Mouse (Mus musculus) c-Kit-positive CD71-negative TER-119-negative erythroid progenitor cells, embryonic 14.5 days (primary cell): ENCODE results near the gene App.

ENCODE experiments used
- DNase-seq: peaks from one replicate; pipeline ENCODE4 v3.0.0-alpha.2; 2013; ENCODE audit warnings: low read depth

Gene App

GRCm38 (mm10) chr16:85020696-85021323 is 152.8 kb downstream of the App start:
- no peak for DNase-seq

DNA sequence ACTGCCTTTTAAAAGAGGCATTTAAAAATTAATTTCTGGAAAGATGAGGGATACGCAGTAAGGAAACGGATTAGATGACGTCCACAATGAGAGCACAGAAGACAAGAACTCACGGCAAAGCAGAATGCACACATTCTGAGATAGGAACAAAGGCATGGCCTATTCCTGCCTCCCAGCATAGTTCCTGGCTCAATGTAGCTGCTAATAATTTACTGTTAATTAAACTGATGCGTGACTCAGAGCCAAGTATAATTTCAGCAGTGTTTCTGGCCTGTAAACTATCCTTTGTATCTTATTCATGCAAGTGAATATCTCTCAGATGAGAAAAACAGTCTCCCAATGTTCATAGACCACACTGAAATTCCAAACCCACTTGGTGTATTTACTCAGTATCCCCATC is 154.3 kb downstream of the App start:
- no peak for DNase-seq

DNA sequence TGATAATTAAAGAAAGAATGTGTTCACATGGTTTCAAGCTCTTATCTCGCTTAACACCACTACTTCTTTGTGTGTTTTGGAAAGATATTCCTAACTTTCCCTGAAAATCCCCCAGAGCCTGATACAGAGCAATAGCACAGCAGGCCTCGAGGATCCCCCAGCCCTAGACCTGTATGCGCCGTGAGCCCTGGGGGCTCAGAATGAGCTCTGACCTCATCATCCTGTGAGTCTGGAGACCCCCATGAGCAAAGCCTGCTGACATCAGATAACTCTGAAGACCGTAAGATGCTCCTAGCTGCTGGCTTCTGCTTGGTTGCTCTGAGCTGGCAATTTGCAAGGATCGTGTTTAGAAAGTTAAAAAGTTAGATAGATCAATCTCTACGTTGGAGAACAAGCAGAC is 155.7 kb downstream of the App start:
- DNase-seq, result no peak

DNA sequence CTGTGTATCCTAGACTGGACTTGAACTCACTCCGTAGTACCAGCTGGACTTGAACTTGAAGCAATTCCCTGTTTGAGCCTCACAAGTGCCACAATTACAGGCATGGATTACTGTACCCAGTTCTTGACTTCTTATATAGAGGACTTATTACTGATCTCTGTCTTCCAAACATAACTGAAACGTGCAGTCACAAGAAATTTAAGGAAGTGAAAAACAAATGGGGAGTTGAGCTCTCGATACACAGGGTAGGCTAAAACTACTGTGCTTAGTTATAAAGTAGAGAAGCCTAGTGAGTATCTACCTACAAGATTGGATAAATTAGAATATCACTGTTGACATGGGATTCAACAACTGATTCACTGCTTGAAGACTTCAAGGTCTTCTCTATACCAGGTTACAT is 160.9 kb downstream of the App start:
- DNase-seq, result no peak

GRCm38 (mm10) chr16:85012172-85012571 is 161.4 kb downstream of the App start:
- no peak for DNase-seq

GRCm38 (mm10) chr16:85010651-85011050 is 162.9 kb downstream of the App start:
- no peak for DNase-seq

DNA sequence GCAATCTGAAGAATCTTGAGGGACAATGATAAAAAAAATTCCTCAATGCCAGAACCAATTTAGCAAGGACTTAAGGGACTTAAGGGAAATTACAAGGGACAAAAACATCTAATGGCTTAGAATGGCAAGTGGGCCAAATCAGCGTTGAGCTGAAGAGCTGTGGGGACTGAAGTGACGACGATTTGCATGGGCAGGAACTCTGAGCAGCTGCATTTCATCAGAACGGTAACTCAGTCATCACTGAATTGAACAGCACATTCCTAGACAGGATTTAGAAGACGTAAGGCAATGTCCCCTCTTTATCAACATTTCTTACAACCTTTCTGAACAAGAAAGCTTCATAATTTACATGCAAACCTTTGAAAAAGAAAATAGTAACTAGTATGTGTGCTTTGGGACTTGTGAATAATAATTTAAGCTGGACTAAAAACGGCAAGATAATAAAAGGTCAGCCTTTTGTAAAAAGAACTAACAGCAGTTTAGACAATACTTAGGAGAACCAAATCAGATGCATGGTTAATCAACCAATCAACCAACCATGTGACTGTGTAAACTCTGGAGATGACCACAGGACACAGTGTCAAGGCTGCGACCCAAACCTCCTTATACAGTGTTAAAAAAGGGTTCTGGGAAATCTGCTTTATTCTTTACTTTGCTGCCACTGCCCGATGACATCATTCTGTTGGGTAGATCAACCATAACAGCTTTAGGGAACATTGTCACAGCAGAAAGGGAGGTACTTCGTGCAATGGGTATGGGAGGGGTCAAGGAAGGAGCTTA is 164.5 kb downstream of the App start:
- no peak for DNase-seq

GRCm38 (mm10) chr16:85001939-85002556 is 171.5 kb downstream of the App start:
- no peak for DNase-seq

DNA sequence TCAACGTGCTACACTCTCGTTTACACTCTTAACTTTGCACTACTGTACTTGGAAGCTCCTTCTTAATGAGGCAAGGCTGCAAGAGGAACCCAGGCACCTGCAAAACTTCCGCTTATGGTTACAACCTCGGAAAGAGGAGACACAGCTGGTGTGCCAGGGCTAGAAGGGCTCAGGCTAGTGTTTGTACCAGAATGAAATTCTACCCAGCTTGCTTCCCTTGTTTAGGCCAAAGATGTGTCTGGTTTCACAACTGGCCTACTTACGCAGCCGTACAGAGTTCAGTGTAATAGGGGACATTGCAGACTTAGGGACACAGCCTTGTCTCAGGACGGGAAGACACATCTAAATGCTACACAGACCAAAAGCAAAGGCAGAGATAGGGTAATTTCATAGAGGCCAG is 173.3 kb downstream of the App start:
- no peak for DNase-seq

- DNase-seq, result no peak
These were observed 176.0 kb downstream of the App start for GRCm38 (mm10) chr16:84997551-84997950.

DNA sequence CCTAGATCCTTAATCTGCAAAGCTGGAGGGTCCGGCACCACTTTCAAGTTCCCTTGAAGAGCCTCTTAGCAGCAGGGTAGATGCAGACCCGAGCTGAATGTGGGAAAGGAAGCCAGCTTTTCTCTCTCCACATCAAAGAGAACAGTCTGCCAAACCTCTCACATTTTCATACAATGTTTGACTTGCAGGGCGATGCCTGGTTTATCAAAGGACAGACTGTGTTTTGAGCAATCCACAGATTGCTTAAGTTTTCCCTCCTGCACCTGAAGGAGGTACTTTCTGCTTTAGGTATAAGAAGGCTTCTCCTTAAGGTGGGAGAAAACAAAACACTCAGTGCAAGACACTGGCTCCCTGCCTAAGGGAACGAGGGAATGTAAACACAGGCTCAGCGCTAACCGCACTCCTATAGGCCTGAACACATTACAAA is 178.1 kb downstream of the App start:
- DNase-seq, result no peak

DNA sequence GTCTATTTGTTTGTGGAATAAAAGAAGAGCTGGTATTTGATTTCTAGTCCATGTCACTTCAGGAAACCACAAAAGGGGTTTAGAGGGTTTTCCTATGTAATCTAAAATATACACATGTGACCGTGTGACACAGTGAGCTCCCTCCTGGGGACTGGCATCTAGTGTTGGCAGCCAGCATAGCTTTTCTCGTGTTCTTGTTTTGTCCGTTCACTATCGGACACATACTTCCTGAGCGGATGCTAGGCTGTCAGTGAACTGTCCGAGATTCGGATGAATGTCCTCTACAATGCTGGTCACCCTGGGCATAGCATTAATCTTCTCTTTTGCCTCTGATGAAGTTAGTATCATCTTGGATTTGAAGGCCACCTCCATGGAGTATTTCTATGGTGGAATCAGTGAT is 180.7 kb downstream of the App start:
- DNase-seq, result no peak

DNA sequence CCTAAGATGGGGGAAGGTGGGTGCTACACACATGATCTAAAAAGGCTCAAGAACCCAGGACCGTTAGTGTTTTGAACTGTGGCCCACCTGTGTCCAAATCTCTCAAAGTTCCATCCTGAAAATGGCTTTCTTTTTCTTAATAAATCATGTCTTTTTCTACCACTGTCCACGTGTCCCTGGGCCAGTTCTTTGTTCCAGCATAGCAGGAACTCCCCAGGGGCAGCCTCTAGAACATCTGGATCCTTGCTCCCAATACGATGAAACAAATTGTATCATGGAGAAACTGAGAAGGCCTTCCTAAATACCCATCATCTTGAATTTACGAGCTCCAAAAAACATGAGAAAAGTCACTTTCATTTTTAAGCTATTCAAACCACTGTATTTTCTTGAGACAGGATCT is 182.6 kb downstream of the App start:
- DNase-seq, result no peak

DNA sequence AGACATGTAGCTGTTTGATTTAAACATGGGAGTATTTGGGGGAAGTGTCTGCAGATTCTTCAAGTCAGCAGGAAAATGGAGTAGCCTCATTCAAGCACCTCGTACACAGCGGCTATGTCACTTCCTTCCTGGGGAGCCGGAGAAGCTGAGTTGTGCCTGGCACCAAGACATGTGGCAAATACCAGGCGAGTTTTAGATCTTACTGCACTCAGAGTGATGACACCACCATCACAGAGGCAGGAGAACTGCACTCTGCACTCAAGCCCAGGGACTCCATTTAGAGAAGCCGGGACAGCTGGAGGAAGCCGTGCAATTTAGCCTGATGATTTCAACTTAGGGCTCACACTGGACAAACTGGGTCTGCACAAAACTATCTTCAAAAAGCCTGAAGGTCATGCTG is 183.6 kb downstream of the App start:
- DNase-seq, result no peak

- no peak for DNase-seq
These were observed 184.1 kb downstream of the App start for GRCm38 (mm10) chr16:84989476-84989875.

GRCm38 (mm10) chr16:84987724-84988287 is 185.8 kb downstream of the App start:
- DNase-seq, result no peak

DNA sequence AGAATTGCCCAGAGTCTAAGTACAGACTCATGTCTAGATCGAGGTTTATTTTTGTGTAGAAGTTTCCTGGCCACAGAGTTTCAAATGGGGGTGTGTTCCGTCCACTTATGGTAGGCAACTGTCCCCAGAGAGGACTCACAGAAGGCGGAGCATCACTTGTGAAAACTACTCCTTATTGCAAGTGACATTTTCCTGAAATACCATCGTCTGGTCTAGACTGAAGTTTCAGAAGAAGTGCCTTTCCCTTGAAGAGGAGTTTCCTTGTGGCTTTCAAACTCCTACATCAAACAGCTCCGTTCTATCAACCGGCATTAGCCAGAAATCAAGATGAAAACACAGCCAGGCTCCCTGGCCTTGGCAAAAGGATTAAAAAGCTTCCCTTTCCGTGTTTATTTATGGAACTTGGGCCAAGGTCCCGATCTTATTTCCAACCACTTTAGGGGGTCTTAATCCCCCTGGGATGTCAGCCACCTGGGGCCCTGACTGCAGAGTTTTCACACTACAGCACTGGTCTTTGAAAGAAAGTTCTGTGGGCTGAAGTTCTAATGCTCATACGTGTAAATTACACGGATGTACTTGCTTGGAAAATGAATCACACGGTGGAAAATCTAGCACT is 187.4 kb downstream of the App start:
- no peak for DNase-seq

- DNase-seq, result no peak
These were observed 188.2 kb downstream of the App start for GRCm38 (mm10) chr16:84985340-84985739.

DNA sequence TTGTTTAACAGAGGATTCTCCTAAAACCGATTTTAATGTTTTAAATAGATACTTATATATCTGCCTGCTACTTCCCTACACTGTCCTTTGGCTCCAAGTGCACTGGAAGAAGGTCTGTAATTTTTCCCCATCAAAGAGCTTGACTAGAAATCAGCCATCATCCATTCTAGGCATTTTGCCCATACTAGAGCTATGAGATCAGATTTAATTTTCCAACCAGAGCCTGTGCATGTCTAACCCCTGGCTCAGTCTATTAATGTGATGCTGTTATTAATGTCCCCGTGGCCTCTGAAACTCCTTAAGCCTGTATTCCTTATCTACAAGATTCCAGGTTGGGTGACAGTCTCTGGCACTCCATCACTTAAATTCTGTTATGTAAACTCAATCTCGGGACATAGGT is 190.1 kb downstream of the App start:
- no peak for DNase-seq

DNA sequence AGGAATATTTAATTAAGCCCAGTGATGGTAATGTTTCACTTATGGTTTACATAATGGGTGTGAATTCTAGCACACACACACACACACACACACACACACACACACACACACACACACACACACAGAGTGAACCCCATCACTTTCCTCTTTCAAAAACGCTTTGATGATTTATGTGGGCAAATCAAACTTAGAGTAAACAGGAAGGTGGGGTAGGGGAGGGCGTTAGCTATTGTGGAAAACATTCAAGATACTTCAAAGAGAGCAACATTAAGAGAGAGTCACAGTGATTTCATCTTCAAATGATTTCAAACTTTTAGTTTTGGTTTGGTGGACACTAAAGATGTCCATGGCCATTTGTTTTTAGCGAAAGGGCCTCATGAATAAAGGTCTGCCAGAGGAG is 191.0 kb downstream of the App start:
- no peak for DNase-seq

DNA sequence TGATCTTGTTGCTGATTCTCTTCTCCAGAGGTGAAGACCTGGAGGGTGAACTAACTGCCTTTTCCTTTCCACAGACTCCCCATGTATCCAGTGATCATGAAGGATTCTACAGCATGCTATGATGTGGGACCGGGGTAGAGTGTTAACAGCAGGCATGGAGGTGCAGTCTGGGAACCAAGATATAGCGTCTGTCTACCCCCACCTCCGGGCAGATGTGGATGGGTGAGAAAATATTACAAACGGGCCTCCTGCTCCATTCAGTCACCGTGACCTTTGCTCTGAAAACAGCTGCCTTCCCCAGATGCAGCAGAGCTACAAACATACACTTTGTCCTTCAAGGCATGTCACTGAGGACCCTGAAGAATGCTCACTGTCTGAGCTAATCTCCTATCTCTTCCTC is 195.0 kb downstream of the App start:
- DNase-seq, result no peak

DNA sequence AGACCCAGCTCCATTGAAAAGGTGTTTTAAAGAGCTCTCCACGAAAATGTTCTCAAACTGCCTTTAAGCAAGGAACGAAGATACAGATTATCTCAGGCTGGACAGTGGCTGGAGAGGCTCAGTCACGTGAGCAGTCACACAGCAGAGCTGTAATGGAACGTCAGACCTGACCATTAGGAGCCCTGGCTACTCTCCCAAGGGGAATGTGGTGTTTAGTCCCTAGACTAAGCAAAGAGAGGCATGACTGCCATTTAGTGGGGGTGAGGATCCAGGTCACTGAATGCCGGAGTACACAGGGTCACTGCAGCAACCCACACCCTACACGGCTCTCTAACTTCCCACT is 199.4 kb downstream of the App start:
- DNase-seq, result no peak
